Mouse (Mus musculus) bone marrow macrophage, adult 2 months (primary cell): ENCODE data around the gene Creg2. TPM values are rescaled to one million over a fixed set of nuclear protein-coding genes. Genes with fewer than 3 reads are reported as not detected.

ENCODE experiments used
- H3K27ac ChIP-seq: 2 replicates; pipeline ENCODE4 v1.5.1; 2012; ENCODE audit warnings: low read depth, low read length; ENCODE audit not compliant: insufficient read depth
- H3K4me1 ChIP-seq: 2 replicates; pipeline ENCODE4 v1.6.1; 2012; ENCODE audit warnings: low read length; ENCODE audit not compliant: control insufficient read depth, insufficient read depth
- H3K4me3 ChIP-seq: 2 replicates; pipeline ENCODE4 v1.5.1; 2012; ENCODE audit warnings: mild to moderate bottlenecking, low read length, moderate library complexity; ENCODE audit not compliant: insufficient read depth
- CTCF ChIP-seq: IDR thresholded peaks from 2 replicates; pipeline ENCODE4 v1.5.1; 2012; ENCODE audit warnings: low read depth, mild to moderate bottlenecking, low read length, moderate library complexity
- POLR2A ChIP-seq: IDR thresholded peaks from 2 replicates; pipeline ENCODE4 v1.6.1; 2012; ENCODE audit warnings: mild to moderate bottlenecking, low read depth, low read length, borderline replicate concordance
- polyA plus RNA-seq: library from polyadenylated mRNA; stranded (reverse); fragments of >200 nt; gene quantifications from 2 replicates; pipeline ENCODE4 v1.2.4, GENCODE M21; 2012; ENCODE audit not compliant: missing spikeins, insufficient read depth, insufficient read length

The Creg2 gene
- polyA plus RNA-seq = 4.5 and 5.3 TPM in 2 replicates

DNA sequence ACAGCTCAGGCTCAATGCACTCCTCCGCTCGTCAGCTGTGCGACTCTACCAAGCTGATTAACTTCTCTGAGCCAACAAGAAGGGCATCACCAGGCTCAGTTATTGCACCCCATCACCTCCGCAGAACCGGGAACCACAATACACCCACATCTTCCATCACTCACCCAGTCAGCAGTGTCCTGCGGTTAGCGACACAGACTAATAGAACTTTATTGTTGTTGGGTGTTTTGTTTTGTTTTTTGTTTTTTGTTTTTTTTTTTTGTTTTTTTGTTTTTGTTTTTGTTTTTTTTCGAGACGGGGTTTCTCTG is at the start of gene Creg2:
Creg2 (minus strand) TSS at position 234 of the 308 bp plus-strand sequence.
- TF ChIP-seq CTCF (no peak), POLR2A (no peak)
- no peak within 1 kb of the TSS for H3K27ac ChIP-seq
- H3K4me3 ChIP-seq = peak within 1 kb of the TSS; percentile 64
- peaks cover 18% of the 10 kb centered on the region for H3K4me1 ChIP-seq

DNA sequence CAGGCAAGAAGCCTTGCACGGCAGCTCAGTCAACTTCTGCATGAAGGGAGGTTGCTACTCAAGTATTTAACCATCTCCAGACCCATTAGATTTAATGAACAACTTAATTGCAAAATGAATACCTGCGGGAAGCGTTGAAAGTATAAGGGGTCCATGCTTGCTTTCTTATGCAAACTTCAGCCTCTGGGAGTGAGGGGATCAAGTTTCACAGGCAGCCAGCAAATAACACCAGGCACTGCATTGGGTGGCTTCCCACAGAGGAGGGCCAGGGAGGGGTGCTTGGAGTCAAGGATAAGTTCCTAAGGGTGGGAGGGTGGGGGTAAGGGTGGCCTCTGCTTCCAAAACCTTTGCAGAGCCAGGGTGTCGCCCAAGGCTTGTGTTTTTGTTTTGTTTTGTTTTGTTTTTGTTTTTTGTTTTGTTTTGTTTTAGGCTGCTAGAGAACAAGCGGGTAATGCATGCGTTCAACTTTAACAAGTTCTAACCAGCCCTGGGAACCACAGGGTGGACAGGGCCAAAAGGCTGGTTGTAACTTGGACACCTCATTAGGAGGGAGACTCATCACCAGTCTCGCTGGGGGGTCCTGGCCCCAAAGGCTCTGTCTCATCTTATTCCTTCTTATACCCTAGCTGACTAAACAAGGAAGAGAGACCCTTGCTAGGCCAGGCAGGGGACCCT is 49.5 kb upstream of the Creg2 start:
- H3K4me3 ChIP-seq = no peak overlapping the region
- H3K27ac ChIP-seq = no peak overlapping the region
- no peaks in the 10 kb centered on the region for H3K4me1 ChIP-seq
- TF ChIP-seq POLR2A = no peak
- no peak for TF ChIP-seq CTCF

DNA sequence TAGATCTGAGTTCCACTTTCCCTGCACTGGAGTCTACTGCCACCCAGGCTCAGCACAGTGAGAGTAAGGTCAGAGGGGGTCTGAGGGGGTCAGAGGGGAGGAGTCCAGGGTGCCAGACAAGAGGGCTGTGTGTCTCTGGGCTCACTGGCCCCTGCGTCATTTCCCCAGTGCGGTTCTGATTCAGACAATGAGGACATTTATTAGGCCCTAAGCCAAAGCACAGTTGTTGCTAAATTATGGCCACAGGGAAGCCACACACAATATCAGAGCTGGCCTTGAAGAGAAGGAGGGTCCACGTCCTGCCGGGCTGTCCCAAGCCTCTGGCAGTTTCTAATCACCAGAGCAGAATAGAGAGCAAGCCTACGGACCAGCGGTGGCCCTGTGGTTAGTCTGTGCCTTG is 47.2 kb upstream of the Creg2 start:
- Histone ChIP-seq H3K4me3 (no peak overlapping the region), H3K4me1 (no peaks in the 10 kb centered on the region), H3K27ac (no peak overlapping the region)
- TF ChIP-seq CTCF = no peak
- TF ChIP-seq POLR2A = no peak

DNA sequence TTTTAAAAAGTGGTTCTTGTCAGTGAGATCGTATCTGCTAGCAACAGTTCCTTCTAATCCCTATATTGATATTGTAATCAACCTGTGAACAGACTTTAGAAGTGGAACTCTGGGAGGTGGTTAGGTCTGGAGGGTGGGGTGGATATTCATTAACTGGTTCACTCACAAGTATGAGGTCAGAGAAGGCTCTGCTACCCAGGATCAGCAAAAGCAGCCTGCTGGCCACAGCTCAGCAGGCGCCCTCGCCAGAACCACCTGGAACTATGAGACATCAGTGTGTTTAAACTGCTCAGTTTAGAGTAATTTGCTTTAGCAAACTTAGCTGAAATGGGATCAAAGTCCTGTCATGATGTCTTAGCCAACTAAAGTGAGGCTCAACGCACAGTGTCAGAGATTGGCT is 43.9 kb upstream of the Creg2 start:
- Histone ChIP-seq H3K4me1 (no peaks in the 10 kb centered on the region), H3K27ac (no peak overlapping the region)

DNA sequence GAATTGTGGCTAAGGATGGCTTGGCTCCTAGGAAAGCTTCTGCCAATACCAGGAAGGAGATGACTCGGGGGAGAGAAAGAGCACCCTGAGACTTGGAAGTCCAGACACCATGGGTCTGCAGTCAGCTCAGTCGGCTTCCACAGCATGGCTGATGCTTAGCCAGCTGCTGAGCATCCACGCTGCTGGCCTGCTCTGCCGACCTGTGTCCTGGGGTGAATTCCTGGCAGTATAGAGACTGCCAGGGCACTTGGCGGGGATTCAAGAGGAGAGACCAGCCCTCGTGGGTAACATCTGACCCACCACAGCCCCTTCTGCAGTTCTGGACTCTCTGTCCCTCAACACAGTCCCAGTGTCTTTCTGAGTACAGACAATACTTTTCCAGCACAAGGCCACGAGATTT is 43.5 kb upstream of the Creg2 start:
- Histone ChIP-seq H3K4me1 (no peaks in the 10 kb centered on the region), H3K4me3 (no peak overlapping the region), H3K27ac (no peak overlapping the region)
- TF ChIP-seq CTCF = no peak
- no peak for TF ChIP-seq POLR2A

More for the DNA sequence above, 43.9 kb upstream of the Creg2 start:
- TF ChIP-seq POLR2A (no peak), CTCF (no peak)
- H3K4me3 ChIP-seq = no peak overlapping the region

DNA sequence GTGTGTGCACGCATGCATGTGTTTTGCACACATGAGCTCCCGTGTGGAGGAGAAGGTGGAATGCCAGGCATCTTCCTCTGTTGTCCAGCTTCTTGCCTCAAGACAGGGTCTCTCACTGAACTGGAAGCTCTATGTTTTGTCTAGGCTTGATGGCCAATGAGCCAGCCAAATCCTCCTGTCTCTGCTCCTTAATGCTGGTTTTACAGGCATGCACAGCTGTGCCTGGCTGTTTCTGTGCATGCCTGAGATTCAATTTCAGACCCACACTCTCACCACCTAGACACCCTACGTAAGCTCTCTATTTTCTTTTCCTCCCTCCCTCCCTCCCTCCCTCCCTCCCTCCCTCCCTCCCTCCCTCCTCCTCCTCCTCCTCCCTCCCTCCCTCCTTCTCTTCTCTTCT is 40.7 kb upstream of the Creg2 start:
- H3K4me1 ChIP-seq = no peaks in the 10 kb centered on the region
- H3K4me3 ChIP-seq = no peak overlapping the region
- no peak overlapping the region for H3K27ac ChIP-seq
- TF ChIP-seq POLR2A (no peak), CTCF (no peak)

DNA sequence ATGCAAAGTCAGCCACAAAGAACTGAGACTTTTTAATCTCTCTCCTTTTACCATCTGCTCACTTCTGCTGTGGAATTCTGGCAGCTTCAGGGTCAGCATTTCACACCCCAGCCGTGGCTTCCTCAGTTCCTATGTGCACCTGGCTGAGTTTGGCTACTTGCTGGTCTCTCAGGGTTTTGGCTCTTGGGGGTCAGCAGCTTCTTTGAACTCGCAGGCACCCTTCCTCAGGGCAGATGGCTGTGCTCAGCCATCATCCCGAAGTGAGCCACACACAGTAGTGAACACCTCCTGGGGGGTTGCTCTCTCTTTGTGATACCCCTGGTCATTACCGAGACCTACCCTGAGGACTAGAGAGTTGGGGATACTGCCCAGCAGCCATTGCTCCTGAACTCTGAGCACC is 39.8 kb upstream of the Creg2 start:
- no peak overlapping the region for H3K4me3 ChIP-seq
- TF ChIP-seq CTCF = no peak
- TF ChIP-seq POLR2A = no peak
- no peaks in the 10 kb centered on the region for H3K4me1 ChIP-seq
- no peak overlapping the region for H3K27ac ChIP-seq

DNA sequence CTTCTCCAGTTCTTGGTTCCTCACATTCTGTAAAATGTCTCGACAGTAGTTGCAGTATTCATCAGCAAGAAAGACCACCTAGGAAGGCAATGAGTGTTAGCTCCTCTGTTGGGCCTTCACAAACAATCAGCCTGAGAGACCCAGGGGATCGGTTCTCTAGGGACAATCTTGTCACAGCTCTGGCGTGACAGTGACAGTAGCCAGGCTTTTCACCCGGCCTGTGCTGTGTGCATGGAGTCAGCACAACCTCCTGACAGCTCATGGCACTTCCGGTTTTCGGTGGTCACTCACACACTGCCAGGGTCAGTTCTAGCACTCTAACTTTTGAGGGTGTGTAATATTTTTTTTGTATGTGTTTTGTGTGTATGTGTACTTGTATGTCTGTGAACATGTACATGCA is 37.3 kb upstream of the Creg2 start:
- no peak for TF ChIP-seq POLR2A
- TF ChIP-seq CTCF = no peak
- Histone ChIP-seq H3K4me3 (no peak overlapping the region), H3K4me1 (no peaks in the 10 kb centered on the region), H3K27ac (no peak overlapping the region)

DNA sequence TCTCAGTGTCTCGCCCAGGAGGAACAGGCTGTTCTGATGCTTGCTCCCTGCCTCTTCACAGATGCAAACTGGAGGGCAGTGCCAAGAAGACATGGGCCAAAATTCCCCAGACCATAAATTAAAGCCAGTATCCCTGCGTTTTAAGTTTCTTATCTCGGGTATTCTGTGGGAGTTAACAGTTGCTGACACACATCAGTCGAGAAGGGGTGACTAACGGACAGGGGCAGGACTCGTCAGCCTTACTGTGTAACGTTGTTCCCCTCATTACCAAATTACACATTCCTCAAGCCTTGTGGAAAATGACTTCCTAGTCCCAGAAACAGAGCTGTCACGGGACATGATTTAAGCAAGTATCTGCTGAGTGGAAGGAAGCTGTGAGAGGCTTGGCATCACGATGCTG is 36.0 kb upstream of the Creg2 start:
- Histone ChIP-seq H3K4me1 (no peaks in the 10 kb centered on the region), H3K27ac (no peak overlapping the region), H3K4me3 (no peak overlapping the region)
- no peak for TF ChIP-seq CTCF
- no peak for TF ChIP-seq POLR2A

DNA sequence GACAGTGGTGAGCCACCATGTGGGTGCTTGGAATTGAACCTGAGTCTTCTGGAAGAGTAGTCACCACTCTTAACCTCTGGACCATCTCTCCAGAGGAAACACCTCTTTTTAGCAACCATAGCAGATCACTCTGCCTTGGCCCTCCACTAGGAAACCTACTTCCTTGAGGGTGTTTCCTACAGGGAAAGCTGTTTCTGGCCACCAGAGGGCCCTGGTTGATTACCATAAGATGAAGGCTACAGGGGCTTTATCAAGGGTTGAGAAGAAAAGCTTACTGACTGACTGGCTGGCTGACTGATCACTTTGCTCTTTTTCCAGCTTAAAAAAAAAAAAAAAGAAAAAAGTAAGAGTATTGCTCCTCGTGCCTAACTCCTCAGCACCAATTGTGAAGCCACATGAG is 34.6 kb upstream of the Creg2 start:
- no peak overlapping the region for H3K27ac ChIP-seq
- H3K4me3 ChIP-seq = no peak overlapping the region
- TF ChIP-seq CTCF = 0 out of 2 replicates have a peak, but pooled peaks have one; percentile 26
- no peak for TF ChIP-seq POLR2A
- H3K4me1 ChIP-seq = no peaks in the 10 kb centered on the region
